Mouse (Mus musculus): Measurements from ENCODE around the gene Ldb3.

The Ldb3 gene

DNA sequence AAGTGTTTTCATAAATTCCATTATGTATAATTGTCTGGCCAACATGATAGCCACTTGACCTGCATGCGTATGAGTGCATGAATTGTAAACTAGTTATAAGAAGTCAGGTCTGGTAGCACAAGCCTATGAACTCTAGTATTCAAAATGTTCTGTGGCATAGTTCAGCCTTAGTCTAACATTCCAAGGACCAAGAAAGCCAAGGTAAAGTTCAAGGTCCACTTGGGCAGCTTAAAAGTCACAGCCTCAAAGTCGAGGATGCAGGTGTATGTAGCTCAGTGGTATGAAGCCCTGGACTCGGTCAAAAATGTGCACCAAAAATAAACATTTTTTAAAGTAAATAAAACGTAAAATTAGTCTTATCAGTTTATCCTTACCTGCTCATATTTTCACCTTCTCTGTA lies 75.9 kb downstream of the Ldb3 start:
- in situ Hi-C loops (cut with MboI, MseI): no loop called here

DNA sequence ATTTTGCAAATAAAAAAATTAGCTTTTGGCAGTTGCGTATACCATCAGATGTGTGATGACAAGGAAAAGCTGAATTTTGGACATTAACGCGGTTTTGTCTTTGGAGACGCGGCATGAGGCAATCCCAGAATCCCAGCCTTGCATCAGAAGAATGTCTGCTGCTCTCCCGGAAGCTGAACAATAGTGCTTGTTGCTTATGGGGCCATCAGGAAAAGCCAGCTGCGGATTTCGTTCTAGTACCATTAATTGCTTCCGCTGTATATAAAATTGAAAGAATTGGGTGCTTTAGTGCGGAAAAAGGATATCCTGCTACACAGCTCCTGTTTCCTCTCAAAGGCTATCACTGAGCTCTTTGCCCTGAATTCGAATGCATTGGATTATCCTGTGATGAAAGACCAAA lies 76.6 kb downstream of the Ldb3 start:
- in situ Hi-C loops (cut with MboI, MseI): no loop called here

DNA sequence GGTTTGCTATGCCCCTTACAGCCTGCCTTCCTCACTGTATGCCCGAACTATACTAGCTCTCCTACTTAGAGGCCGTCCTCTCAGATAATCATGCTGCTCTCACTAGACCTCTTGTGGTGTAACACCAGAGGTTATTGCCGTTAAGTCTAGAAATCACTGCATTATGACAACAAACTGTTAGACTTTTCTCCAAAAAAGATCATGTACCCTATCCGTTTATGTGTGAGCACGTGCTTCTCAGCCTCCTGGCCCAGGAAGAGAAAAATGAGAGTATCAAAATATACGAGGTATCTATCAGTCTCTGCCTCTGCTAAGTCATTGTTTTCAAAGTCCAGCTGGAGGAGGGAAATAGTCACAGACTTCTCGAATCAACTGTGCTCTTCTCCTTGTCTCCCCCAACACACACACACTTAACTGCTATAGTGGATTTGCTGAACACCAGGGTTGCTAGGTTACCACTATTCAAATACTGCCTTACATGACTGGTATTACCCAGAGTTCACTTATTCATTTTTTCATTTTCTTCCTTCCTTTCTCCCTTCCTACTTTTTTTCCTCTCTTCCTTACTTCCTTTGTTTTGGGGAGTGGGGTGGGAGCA lies 79.5 kb downstream of the Ldb3 start:
- in situ Hi-C loops (cut with MboI, MseI): no loop called here

DNA sequence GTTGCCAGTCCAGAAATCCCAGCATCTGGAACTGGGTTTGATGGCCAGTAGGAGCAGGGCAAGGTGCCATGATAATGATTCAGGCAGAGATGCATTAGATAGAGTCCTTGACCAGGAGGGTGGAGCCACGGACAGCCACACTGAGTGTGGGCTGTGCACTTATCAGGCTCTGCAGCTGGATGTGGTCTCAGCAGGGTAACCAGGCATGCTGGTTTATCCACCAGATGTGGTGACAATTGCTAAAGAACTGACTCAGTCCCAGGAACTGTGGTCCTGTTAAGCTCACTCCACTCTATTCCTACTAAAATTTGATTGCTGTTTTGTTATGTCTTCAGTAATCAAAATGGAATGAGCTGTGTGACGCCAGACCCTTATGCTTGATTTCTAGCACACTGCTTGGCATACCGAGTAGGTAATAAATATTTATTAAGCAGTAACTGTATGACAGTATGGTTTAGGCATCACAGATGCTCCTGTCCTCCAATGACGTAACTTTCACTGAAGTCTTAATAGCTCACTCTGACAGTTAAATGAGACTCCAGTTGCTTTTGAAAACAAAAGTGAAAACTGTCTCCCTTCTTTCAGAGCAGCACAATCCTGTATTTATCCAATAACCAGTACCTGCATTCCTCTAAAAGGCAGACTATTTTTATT lies 80.2 kb downstream of the Ldb3 start:
- in situ Hi-C loops (cut with MboI, MseI): no loop called here

DNA sequence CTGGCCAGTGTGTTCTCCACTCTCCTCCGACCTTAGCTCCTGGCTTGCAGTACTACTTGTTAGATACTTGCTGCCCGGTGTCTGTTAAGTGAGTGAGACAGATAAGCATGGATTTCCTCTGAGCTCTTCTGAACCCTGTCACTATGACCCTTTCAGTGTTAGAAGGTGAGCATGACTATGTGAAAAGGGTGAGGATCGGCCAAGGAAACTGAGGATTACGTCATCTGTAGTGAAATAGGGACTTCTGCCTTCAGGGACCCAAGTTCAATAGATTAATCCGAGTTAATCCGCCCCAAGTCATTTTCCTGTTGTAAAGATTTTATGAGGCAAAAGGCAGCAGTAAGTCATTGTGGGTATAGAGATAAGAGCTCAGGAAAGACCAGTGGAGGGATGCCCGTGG lies 83.2 kb downstream of the Ldb3 start:
- in situ Hi-C loops (cut with MboI, MseI): no loop called here

DNA sequence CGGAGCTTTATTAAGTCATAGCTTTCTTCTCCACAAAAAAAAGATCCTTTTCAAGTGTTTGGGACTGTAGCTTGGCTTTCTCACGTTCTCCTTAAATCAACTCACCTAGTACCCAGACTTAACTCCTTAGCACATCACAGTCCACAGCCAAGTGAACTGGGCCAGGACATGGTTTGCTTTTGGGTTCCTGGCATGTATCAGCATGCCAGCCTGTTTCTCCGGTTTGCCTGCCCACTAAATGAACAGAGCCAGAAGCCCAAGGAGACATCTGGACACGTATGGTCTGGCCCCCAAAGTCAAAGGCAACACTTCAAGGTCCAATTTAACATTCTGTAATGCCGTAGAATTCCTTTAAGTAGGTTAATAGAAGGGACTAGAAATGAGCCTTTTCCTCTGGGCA lies 84.1 kb downstream of the Ldb3 start:
- in situ Hi-C loops (cut with MboI, MseI): loop anchor here (5.0 kb wide), 1 partner anchor 43 kb away; no protein-coding TSS in a partner anchor

DNA sequence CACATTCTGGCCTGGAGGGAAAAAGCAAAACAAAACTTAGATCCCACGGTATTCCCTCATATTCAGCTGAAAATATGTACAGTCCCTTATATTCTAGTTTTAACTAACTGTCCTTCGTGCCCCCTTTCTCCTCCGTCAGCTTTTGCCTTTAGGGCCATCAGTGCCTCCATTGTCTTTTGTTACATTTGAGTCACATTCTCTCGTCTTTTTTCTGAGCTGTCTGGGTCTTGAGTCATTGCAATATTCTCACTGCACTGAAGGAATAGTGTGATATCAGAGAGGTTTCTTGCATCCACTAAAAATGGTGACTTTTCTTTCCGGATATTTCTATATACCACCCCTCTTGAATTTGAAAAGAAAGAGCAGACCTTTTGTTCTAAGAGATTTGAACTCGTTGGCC lies 84.7 kb downstream of the Ldb3 start:
- in situ Hi-C loops (cut with MboI, MseI): loop anchor here (5.0 kb wide), 1 partner anchor 44 kb away; no protein-coding TSS in a partner anchor

DNA sequence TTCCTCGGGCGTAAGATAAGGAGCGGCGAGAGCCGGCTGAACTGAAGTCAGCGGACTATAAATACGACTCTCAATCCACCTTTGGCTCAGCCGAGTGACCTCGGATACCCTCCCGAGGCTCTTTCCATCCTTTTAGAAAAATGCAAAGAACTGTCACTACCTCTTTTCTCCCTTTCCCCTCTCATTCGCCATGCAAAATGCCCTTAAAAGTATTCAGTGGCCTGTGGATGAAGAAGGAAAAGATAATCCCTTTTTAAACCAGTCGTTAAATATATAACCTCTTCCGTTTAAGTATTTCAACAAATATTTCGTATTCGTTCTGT lies 85.2 kb downstream of the Ldb3 start, which contains the start of gene Bmpr1a:
Bmpr1a (minus strand) TSS at position 17 of the 323 bp plus-strand sequence.
- in situ Hi-C loops (cut with MboI, MseI): loop anchor here (5.0 kb wide), 1 partner anchor 44 kb away; no protein-coding TSS in a partner anchor

DNA sequence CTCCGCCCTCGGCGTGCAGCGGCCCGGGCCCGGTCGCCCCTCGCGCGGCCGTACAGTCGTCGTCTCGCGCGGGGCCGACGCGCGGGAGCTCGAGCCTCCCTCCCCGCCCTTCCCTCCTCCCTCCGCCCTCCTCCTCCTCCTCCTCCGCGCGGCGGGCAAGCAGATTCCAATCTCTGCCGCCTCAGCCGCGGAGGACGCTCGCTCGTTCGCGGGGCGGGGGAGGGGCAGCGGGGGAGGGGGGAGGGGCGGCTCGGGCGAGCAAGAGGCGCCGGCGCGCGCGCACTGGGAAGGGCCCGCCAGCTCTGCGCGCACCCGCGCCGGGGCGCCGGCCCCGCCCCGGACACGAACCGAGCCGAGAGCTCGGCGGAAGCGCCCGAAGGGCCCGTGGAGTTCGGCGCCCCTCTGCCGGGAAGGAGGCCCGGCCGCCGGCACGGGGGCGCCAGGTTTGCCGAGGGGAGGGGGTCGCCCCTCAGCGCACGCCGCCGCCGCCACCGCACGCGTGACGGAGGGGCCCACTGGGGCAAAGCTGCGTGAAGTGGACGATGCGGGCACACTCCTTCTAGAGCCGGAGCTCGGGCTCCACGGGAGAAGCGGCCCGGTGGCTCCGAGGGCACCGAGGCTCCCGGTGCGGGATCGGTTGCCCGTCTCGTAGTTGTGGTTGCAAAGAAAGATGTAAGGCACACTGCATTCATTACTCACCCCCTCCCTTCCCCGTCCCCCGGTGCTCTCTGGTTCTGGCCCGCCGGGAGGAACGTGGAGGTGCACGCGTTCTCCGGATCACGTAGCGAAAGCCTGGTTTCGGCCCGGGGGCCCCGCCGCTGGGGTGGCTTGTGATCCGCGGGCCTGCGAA lies 85.8 kb downstream of the Ldb3 start:
- in situ Hi-C loops (cut with MboI, MseI): loop anchor here (5.0 kb wide), 1 partner anchor 45 kb away; no protein-coding TSS in a partner anchor

DNA sequence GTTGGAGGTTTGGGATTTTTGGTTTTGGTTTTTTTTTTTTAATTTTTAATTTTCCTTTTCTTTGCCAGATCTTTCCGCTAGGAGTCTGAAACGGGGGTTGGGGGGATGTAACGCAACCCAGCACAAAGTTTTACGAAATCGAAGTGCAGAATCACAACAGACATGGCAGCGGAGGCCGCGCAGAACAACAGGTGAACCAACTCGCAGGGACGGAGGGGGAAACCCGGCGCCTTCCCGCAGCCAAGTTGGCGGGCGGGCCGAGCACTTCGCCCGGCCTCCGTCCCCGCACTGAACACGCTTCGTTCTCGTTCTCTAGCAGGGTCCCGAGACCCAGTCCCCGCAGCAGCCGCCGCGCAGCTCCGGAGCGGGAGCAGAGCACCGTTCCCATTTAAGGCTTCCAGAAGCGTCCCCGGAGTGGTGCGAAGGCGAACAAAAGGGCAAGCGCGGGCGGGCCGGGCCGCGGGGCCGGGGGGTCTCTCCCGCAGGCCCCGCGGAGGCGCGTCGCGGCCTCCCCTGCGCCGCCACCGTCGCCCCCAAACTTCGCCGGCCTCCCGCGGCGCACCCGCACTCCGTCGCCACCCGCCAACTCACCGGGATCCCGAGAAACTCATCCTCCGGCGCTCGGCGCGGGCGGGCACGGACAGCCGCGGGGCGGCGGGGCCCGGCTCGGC lies 86.5 kb downstream of the Ldb3 start:
- in situ Hi-C loops (cut with MboI, MseI): loop anchor here (5.0 kb wide), 1 partner anchor 45 kb away; no protein-coding TSS in a partner anchor

DNA sequence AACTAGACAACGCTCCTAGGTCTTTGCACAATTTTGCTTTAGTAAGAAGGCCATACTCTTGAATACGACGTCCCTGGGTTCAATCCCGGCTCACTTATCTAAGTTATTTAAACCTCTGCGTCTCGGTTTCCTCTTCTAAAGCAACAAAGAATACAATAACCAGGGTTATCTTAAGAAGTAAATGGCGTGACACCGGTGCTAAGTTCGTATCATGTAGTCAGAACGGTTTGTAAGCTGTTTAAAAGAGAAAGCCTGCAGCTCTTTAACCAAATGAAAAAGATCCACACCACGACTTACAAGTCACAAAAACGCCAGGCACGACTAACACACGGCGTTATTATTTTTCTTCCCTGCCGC lies 87.1 kb downstream of the Ldb3 start:
- in situ Hi-C loops (cut with MboI, MseI): loop anchor here (5.0 kb wide), 1 partner anchor 46 kb away; no protein-coding TSS in a partner anchor

DNA sequence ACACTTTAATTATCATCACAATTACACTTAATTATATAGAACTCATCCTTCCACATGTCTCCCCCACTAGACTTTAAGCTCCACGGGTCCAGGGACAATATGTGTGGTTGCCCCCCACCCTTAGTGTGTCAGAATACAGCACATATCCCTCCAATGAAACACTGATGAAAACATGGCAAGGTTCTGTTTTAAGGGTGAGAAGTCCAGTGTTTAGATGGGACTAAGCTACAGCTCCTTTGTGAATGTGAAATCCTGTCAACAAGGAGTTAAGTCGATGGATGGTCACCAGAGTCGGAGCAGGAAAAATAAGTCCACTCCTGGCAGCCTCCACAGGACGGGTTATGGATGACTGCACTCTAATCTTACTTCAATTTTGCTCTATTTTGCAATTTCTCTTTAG lies 88.2 kb downstream of the Ldb3 start:
- in situ Hi-C loops (cut with MboI, MseI): loop anchor here (5.0 kb wide), 1 partner anchor 47 kb away; no protein-coding TSS in a partner anchor

DNA sequence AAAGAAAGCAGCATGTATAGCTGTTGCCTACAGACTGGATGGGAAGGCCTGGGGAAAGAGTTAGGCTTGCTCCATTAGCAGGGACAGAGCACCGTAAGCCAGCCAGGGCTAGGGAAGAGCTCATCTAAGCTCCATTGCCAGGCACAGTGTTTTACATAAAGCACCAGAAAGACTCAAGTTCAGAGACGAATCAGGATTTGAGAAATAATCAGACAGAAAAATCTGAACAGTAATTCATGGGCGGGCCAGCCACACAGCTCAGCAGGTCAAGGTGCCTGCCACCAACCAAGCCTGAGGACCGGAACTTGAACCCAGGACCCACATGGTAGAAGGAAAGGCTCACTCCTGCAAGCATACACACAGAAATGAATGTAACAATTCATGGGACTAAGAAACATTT lies 88.8 kb downstream of the Ldb3 start:
- in situ Hi-C loops (cut with MboI, MseI): loop anchor here (5.0 kb wide), 2 partner anchors 48 to 158 kb away; no protein-coding TSS in a partner anchor

DNA sequence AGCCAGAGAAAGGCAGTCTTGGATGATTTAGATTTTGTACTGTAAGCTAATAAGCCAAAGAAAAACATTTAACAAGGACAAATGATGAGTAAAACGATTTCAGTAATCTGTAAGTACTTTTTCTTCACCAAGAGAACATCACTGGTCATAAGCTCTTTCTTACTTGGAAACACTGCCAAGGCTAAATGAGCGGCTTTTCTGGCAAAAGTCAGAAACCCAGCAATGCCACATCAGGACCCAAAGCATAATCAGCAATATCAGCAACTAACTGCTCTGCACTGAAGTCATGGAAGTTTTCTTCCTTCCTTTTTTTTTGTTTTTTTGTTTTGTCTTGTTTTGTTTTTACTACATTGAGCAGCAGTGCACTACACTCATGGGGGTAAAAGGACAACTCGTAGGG lies 91.1 kb downstream of the Ldb3 start:
- in situ Hi-C loops (cut with MboI, MseI): loop anchor here (5.0 kb wide), 1 partner anchor 160 kb away; no protein-coding TSS in a partner anchor

DNA sequence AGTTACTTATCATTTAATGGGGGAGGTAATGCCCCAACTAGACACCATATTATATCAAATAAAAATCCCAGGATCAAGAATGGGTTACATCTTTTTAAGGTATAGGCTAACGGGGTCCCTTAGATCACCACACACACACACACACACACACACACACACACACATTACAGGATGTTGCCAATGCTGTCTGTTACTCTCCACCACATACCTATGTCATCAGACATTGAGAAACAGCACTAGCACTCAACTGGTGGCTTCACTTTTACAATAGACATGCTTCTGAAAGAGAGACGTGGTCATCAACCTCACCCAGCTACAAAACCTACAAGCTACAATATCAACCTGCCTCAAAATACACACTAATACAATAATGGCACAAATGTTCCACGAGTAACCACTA lies 94.8 kb downstream of the Ldb3 start:
- in situ Hi-C loops (cut with MboI, MseI): no loop called here

DNA sequence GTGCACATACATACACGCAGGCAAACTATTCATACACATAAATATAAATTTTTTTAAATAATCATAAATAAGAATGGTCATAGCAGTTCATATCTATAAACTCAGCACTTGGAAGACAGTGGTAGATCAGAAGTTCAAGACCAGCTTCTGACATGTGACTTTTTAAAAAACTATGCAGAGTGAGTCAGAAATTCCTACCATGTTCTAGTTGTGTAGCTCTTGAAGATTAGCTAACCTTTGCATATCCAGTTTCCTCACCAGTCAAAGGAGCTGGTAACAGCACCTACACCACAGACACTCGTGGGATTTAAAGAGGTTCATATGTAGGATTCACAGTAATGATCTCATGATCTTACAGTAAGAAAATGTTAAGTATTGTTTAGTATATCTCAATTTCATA lies 95.8 kb downstream of the Ldb3 start:
- in situ Hi-C loops (cut with MboI, MseI): no loop called here

DNA sequence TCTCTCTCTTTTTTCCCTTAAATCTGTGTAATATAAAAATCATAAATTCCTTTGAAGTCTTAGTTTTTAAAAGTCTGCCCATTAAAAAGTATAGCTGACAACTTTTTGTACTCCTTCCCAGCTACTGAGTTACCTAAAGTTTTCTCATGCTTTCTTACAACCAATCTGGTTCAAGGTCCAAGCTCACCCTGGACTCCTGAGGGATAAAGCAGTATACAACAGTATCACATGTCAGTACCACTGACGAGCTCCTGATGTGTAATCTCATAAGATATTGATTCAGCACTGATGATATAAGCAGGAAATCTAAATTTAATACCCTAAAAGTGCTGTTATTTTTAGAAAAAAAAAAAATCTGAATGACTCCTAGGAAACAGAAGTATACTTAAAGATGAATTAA lies 97.5 kb downstream of the Ldb3 start:
- in situ Hi-C loops (cut with MboI, MseI): no loop called here

DNA sequence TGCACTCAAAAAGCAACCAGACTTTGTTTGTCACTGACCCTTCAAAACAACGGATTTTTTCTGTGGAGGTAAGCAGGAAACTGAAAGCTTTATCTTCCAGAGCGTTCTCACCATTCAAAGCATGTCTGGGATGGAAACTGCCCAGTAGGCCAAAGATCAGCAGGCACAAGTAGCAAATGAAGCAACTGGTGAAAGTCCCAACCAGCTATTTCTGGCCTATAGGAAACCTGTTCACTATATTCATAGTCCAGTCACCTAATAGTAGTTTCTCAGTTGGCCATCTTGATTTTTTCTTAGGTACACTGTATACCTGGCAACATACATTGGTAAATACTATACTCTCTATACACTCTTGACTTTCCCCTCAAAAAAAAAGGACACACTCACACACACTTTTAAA lies 98.6 kb downstream of the Ldb3 start:
- in situ Hi-C loops (cut with MboI, MseI): no loop called here

DNA sequence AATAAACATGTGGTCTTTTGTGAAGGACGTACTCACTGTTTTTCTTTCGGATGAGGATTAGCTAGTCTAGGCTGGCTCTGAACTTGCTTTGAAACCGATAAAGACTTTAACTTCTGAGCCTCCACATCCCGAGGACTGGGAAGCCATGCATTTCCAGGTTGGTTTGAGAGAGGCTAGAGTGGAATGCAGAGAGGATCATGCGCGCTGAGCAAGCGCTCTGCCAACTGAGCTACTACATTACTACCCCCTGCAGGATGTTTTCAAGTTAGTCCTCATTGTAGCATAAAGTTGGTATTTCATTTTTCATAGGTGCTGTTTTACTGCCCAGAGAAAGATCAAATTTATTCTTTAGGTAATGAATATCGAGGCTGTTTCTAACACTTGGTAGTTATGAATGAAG lies 102.3 kb downstream of the Ldb3 start:
- in situ Hi-C loops (cut with MboI, MseI): no loop called here

DNA sequence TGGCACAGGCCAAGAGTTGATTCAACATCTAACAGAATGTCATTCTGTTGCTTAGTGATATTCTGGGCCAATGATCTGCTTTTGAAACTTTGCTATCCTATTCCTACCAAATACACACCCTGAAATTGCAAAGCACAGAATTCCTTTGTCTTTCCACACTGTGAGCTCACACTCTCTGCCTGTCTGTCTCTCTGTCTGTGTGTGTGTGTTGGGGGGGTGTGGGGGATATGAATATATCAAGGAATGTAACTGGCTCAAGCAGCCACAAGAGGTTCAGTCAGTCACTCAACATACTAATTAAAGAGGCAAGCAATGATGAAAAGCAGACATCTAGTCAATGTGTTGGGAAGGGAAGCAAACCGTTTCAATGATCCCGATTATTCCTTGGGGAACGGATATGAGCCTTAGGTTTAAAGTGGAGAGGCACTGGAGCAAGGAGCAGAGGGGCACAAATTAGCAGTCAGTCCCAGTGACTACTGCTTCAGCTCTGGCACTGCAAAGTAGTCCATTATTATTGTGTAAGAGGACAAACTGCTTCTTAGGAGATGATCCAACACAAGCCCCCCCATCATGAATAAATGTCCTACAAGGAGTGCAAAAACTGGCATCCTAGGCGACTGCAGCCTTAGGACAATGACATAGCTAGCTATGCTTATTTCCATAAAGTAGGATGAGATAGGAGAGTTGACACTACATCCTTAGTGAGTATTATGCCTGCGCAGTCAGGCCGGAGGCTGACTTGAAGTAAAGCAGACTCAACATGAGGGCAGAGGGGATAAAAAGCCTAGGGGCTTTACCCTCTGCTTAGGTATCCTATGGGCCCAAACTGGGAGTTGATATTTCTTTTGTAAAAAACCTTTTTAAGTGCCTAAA lies 104.8 kb downstream of the Ldb3 start:
- in situ Hi-C loops (cut with MboI, MseI): no loop called here
